Mouse (Mus musculus): Measurements from ENCODE around the gene Synrg. TPM values are rescaled to one million over a fixed set of nuclear protein-coding genes. Genes with fewer than 3 reads are reported as not detected.

The Synrg gene
- total RNA-seq (2014; fragmentation: Nextera tagmentation) (18.6 and 23.2 TPM in 2 replicates), total RNA-seq (2017) (12.0 and 13.7 TPM in 2 replicates)

DNA sequence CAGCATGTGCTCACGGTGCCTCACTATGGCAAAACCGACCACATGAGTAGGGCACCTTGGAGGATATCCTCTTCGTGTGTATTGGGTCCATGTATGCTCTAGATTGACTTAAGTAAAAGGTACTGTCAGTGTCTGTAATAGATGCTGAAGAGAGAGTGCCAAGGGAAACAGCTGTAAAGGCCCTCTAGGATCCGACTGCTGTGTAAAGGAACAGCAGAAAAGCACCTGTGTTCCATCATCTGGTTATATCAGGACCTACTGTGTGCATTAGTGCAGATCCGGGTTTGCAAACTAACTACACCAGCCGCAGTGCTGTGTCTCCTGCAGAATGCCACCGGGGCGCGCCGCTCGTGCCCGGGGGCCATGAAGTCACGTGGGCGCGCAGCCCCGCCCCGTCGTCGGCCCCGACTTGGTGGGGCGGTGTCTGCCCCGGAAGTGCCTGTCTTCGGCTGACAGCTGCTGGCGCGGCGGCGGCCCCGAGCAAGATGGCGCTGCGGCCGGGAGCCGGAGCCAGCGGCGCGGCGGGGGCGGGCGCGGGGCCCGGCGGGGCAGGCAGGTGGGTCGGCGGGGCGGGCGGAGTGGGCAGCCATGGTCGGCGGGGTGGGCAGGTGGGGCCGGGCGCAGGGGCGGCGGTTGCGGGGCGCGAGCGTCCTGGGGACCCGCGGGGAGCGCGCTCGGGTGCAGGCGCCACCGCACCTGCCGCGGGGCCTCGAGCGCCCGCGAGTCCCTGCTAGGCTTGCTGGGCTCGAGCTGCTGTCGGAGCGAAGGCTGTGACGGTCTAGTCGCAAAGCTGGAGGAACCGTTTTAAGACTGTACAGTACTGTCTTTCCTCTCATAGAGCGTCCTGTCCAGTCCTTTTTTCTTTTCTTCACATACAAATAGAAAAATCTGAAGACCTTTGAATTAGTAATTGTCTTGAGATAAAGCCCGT is at the start of gene Synrg:
TSS of gene Synrg (plus strand) at position 438 of the 931 bp plus-strand sequence.
- peak; percentile 93 for ATAC-seq (replicated peaks; ENCODE audit: poor library complexity, severe bottlenecking)

- ATAC-seq (replicated peaks; ENCODE audit: poor library complexity, severe bottlenecking), result no peak
Measured at GRCm38 (mm10) chr11:83914501-83914900, 49.7 kb upstream of the Synrg start.

DNA sequence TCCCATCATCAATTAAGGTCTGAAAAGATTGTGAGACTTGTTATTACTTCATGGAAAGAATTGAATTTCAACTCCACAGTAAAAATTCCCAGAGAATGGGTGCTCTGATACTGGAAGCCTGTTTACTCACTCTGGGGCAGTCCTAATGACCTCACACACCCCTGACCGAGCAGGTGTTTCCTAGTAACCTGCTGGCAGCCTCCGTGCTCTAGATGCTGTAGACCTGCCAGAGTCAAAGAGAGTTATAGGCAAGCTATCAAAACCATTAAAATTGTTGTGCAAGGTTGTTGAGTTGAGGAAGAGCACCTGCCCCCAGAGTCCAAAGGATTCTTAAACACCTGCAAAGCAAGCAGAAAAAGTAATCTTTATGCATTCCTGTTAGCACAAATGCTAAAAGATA is 41.6 kb upstream of the Synrg start:
- ATAC-seq (replicated peaks; ENCODE audit: poor library complexity, severe bottlenecking), result no peak

- peak; percentile 44; the same call in 1 of the 2 replicates for ATAC-seq (replicated peaks; ENCODE audit: poor library complexity, severe bottlenecking)
Measured at GRCm38 (mm10) chr11:83927097-83927496, 37.1 kb upstream of the Synrg start.

- ATAC-seq (replicated peaks; ENCODE audit: poor library complexity, severe bottlenecking), result no peak
Measured at GRCm38 (mm10) chr11:83932506-83933106, 31.6 kb upstream of the Synrg start.

DNA sequence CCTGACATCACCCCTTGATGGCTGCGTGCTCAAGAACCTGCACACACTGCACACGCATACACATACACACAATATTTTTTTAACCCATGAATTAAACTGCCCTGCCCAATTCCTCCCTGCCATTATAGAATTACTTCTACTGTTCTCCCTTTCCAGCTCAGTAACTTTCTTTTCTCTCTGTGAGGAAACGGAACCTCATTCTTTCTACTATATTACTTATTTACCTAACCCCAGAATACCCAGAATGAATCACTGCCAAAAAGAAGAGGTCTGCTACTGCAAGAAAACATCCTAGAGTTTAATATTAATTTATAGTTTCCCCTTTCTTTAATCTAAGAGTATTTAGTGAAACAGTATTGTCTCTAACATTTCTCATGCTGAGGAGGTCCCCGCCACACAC is 30.9 kb upstream of the Synrg start:
- ATAC-seq (replicated peaks; ENCODE audit: poor library complexity, severe bottlenecking), result no peak

GRCm38 (mm10) chr11:83935986-83936665 is 28.1 kb upstream of the Synrg start:
- ATAC-seq (replicated peaks; ENCODE audit: poor library complexity, severe bottlenecking), result peak; percentile 82

GRCm38 (mm10) chr11:83938556-83938955 is 25.7 kb upstream of the Synrg start:
- no peak for ATAC-seq (replicated peaks; ENCODE audit: poor library complexity, severe bottlenecking)

DNA sequence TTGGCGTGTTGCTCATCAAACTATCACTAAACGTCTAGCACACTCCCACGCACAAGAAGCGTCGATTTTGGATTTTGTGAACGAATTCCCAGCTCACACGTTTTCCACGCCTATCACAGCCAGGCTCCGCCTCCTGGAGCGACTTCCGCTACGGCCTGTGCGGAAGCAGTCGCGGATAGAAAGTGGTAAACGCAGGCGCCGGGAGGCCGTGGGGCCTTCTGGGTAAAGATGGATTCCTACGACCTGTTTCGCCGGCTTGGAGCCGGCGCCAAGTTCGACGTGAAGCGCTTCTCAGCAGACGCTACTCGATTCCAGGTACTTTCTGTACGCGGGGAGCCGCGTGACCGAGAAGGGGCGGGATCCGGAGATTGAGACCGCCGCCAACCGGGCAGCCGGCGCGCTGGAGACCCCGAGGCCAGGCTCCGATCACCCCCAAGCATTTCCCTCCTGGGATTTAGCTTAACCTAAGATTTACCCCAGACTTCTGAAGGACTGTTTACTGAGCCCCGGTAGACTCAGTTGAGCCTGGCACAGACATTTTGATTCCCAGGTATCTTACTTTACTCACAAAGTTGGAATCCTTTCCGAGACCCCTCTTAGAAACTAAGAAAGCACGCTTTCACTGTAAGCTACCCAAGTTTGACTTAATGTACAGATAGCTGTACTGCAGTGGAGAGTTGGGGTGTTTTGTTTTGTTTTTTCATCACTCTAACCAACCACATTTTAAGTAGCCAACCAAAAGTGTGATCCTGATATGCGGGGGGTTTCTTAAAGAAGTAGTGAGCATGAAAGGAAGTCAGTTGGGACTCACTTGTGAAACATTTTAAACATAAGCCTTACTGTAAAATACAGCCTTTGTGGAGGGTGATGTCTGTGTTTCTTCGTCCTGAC is 22.0 kb upstream of the Synrg start, which contains the start of gene Ddx52:
TSS of gene Ddx52 (plus strand) at position 113 of the 891 bp plus-strand sequence.
- peak; percentile 100 for ATAC-seq (replicated peaks; ENCODE audit: poor library complexity, severe bottlenecking)

DNA sequence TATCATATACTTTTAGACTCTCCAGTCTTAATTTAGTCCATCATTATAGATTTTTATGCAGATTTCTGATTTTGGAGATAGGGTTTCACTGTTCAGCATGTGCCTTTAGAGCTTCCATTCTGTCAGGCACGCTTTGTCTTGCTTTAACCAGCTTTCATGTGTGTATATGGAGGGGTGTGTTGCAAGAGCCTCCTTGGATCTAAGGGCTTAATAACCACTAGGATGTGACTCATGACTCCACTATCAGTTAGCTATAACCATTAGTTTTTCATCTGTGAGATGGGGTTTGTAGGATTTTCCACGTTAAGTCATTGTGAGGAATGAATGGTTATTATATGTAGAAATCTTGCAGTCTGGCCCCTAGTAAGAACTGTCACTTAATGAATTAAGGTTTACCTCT is 7.4 kb upstream of the Synrg start:
- no peak for ATAC-seq (replicated peaks; ENCODE audit: poor library complexity, severe bottlenecking)

DNA sequence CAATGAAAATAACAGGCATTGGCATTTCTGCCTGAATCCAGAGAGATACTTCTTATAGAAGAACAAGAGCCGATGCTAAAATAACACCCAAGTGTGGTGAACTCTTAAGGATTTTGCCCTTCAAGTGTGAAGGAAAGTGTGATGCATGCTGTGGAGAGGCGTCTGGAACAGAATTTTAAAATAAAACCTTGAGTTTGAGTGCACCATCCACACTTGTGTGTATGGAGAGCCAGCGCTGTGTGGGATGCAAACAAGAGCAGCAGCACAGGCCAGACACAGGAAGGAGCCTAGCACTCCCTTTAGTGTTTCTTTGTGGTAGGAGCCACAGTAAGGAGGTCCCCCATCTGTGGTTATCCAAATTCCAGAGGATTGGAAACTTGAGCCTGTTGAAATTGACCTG is 2.2 kb upstream of the Synrg start:
- ATAC-seq (replicated peaks; ENCODE audit: poor library complexity, severe bottlenecking), result no peak

- ATAC-seq (replicated peaks; ENCODE audit: poor library complexity, severe bottlenecking), result no peak
Measured at GRCm38 (mm10) chr11:83967436-83968204, 3.4 kb downstream of the Synrg start.

GRCm38 (mm10) chr11:83968205-83968575 is 4.0 kb downstream of the Synrg start:
- no peak for ATAC-seq (replicated peaks; ENCODE audit: poor library complexity, severe bottlenecking)

DNA sequence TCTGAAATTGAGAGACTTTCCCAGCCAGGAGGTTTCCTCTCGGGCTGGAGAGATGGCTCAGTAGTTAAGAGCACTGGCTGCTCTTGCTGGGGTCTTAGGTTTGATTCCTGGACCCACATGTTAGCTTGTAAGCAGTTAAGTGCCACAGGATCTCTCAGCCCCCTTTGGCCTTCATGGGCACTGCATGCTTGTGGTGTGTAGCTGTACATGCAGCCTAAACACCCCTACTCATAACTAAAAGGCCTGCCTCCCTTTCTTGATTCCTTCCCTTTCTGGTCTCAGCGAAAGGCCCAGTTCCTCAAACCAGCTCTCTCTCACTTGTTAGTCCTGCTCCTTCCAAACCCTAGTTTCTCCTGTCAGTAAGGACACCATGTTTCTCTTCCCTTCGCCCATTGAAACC is 4.8 kb downstream of the Synrg start:
- peak; percentile 62 for ATAC-seq (replicated peaks; ENCODE audit: poor library complexity, severe bottlenecking)

DNA sequence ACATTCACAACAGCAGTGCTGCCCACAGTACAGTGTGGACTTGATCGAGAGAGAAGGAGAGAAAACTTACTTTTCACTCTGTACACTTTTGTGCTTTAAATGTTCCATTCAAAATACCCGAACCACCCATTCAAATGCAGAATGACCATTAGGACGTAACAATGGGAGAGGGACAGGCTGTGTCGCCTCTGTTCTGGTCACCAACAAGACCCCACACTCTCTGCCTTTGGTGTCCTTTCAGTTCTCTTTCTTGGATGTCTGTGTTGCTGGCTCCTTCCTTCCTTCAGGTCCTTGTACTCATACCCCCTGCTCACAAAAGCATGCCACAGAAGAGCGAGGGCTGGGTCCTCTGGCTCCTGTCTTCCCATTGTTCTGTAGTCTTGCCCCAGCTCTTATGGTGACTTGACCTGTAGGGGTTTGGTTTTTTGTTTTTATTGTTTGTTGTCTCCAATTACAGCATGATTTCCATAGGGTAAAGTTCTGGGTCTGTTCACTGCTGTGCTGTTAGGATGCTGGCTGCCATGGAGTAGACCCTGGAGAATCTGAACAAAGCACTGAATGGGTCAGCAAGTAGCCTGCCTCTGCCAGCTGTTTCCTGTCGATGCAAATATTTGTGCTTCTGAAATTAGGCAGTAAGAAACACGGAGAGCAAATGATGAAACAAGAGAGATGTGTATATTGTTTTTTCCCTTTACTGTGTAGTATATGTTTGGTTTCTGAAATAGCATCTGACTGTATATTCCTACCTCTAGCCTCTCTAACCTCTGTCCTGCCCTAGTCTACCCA is 10.5 kb downstream of the Synrg start:
- ATAC-seq (replicated peaks; ENCODE audit: poor library complexity, severe bottlenecking), result no peak

DNA sequence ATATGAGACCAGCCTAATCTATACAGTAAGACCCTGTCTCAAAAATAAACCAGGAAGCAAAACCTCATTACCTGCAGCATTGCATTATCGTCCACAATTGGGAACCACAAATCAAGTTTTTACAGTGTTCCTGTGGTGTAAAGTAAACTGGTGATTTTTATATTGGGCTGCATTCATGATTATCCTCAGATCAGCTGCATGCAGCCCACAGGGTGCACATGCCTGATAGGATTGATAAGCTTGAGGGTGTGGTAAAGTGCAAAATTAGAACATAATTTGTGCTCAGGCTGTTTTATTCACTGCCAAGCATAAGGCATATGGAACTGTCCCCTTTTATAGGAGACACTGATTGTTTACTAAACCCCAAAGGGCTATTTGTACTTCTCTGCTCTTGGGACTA is 11.3 kb downstream of the Synrg start:
- no peak for ATAC-seq (replicated peaks; ENCODE audit: poor library complexity, severe bottlenecking)

DNA sequence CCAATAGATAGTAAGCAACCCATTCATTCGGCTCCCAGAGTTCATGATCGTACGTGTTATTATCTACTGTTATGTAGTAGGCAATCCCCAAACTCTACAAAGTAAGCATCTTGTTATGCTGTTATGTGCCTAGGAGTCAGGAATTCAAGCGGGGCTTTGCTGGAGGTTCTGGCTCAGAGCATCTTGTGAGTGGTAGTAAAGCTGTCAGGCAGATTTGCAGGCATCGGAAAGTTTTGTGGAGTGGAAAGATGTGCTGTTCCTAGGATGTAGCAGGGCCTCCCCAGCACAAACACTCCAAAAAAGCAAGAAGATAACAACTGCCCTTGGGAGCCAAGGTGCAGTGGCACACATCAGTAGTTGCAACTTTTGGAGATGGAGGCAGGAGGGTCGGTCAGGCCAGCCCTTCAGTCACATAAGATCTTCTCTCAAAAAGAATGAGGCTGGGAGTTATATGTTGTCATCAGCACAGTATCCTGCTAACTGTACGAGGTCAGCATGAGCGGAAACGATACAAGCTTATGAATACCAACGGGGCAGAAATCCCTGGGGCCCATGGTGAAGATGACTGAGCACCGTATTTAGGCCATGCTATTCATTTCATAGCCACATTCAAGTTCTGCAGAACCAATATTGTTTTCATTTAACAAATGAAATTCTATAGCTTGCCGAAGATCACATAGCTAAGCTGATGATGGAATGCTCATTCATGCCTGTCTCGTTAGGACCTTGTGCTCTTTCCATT is 12.2 kb downstream of the Synrg start:
- no peak for ATAC-seq (replicated peaks; ENCODE audit: poor library complexity, severe bottlenecking)

GRCm38 (mm10) chr11:83977810-83978209 is 13.6 kb downstream of the Synrg start:
- no peak for ATAC-seq (replicated peaks; ENCODE audit: poor library complexity, severe bottlenecking)

All from granulocyte monocyte progenitor cell, adult 5-6 weeks (primary cell).